Mouse (Mus musculus) c-Kit-positive CD71-positive TER-119-positive erythroid progenitor cells, embryonic 14.5 days (primary cell): ENCODE measurements around the gene Slc25a39.
"Not testable (repeated sequence)": the region's sequence is repeated elsewhere in the genome, so short reads cannot be mapped to it uniquely, and the experiment has no call there.

ENCODE experiments used
- DNase-seq: peaks from one replicate; pipeline ENCODE4 v3.0.0-alpha.2; 2013; ENCODE audit warnings: low spot score

Gene Slc25a39

GRCm38 (mm10) chr11:102371926-102372685 lies 35.6 kb downstream of the Slc25a39 start:
- DNase-seq, result no peak

DNA sequence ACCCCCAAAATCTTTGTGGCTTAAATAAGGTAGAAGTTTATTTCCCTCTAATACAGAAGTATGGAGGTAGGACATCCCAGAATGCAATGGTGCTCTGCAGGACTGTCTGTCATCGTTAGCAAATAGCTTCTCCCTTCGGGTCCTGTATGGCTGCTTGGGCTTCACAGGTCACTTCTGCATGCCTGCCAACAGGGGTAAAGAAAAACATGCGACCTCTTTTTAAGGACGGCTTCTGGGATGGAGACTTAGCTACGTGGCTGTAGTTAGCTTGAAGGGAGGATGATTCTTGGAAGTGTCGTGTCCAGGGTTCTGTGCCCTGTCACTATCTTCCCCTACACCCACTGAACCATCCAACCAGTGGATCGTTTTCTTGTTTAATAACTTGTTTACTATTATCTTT lies 37.5 kb downstream of the Slc25a39 start:
- DNase-seq, result no peak

DNA sequence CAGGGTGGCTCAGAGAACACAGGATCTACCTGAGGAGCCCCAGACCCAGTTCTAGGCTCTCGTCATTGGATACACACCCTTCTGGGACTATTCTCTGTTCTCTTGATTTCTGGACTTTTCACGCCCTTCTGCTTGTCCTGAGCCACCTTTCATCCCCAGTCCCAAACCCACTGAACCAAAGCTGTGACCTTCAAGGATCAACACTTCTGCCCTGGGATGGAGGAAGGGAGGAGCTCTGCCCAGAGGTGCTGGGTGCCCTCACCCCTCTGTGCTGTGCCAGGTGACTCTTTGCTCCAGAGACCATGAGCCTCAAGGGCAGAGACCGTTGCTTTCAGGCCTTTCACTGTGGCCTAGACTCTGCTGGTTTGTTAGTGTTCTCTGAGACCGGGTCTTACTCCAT lies 38.5 kb downstream of the Slc25a39 start:
- DNase-seq, result no peak

- DNase-seq, result no peak
These were observed 39.4 kb downstream of the Slc25a39 start for GRCm38 (mm10) chr11:102368347-102368746.

GRCm38 (mm10) chr11:102367504-102368280 lies 40.1 kb downstream of the Slc25a39 start:
- no peak for DNase-seq

DNA sequence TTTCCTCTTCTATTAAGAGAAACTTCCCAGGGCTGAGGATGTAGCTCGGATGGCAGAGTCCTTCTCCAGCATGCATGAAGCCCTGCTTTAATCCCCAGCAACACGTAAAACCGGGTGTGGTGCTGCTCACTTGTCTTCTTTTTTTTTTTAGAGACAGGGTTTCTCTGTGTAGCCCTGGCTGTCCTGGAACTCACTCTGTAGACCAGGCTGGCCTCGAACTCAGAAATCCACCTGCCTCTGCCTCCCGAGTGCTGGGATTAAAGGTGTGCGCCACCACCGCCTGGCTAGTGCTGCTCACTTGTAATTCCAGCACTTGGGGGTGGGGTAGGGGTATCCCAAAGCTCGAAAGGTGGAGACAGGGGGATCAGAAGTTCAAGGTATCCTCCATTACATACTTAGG lies 41.6 kb downstream of the Slc25a39 start, which contains the start of gene Slc4a1:
TSS of gene Slc4a1 (minus strand) at position 101 of the 400 bp plus-strand sequence.
- DNase-seq, result not testable (repeated sequence)

DNA sequence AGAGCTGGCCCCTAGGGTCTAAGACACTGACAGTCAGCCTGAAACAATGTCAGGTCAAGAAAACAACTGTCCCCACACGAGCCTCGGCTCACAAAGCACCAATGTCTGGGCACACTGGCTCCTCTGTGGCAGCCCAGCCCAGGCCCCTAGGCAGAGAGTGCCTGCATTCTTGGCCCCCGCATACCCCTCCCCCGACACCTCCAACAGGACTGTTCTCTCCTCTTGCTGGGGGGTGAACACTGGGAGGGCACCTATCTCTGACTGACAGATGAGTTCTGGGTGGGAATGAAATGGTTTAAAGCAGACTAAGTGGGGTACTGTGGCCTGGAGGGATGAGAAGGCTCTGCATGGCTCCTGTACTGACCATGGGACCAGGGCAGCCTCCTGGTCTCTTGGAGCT lies 42.0 kb downstream of the Slc25a39 start:
- DNase-seq, result no peak

- peak; percentile 93 for DNase-seq
These were observed 43.0 kb downstream of the Slc25a39 start for GRCm38 (mm10) chr11:102364570-102365371.

GRCm38 (mm10) chr11:102363623-102364022 lies 44.1 kb downstream of the Slc25a39 start:
- DNase-seq, result peak; percentile 96

DNA sequence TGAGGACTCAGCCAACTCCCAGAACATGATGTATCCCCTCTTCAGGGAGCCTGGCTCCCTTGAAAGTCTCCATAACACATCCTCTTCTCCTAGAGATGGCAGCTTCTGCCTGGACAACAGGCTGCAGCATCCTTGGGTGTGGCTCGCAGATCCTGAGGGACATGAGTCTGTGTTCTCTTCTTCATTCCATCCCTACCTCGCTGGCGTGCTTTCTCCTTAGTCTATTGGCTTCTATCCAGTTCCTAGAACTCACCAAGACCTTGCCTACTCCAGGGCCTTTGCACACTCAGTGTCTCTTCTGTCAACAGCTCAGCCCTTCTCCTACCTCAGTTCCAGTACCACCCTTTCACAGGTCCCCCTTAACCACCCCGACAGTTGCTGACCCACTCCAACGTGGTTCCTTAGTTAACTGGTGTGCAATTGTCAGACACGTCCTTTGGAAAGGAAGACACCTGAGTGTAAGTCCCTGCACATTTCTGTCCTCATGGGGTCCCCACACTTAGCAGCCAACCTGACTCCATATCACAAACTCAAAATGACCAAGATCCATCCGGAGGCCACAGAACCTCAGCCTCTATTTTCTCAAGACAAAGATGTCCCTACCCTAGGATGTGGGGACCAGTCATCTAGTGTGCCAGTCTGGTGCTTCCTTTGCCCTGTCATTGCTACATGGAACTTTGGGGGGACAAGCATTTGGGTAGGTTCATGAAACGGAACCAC lies 45.8 kb downstream of the Slc25a39 start:
- DNase-seq, result no peak

DNA sequence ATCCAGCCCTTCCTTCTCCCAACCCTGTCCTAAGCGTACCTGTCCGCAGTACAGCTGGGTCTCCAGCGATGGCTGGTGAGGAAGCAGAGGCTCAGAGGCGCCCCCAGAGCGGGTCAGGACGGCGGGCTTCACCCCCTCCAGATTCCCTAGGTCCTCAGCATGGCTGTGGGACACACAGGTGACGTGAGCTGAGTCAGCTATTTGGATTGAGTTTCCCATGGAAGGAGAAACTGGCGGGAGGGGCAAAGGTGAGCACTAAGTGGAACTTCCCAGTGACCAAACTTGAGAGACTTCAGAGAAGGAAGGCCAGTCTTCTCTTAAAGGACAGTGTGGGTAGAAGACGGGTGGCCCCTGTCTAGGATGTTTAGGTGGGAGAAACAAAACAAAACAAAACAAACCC lies 49.4 kb downstream of the Slc25a39 start:
- no peak for DNase-seq

DNA sequence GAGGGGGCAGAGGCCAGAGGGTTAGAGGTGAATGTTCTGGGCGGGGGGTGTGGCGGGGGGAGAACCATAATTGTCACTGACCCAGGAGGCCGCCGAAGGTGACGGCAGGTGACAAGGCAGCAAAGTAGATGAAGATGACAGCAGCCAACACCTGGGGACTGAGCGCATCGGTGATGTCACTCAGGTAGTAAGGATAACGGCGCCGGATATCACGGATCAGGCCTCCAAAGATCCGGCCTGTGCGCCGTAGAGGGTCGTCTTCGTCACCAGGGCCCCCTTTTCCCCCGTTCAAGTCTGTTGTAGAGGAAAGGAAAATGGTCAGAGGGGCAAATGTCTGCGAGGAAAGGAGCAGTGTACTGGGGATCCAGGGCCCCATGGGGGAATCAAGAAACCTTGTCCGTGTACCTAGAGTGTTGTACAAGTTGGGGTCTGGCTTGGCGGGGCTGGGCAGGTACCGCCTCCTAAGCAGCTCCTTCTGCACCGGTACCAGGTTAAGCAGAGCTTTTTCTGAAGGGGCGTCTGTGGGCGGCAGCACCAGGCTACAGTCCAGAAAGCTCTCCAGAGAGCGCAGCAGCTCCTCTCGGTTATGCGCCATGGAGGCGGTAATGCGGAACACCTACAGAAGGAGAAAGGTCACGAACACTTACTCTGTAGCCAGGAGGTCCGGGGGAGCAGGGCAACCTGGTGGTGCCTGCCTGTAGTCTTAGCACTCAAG lies 51.0 kb downstream of the Slc25a39 start:
- DNase-seq, result no peak

GRCm38 (mm10) chr11:102356190-102356589 lies 51.6 kb downstream of the Slc25a39 start:
- no peak for DNase-seq

DNA sequence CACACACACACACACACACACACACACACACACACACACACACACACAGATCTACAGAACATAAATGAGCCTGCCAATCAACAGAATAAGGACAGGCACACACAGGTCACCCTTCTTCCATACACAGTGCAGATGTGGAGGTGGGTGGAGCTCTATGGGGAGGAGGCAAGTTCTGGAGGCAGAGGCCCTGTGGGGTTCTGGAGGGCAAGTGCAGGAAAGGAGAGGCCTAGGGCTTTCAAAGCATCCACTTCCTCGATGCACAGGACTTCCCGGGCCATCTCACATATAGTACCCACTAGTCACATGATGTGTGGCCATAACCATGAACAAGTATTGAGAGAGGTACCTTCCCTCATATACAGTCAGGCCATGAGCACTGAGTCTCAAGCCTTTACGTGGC lies 52.2 kb downstream of the Slc25a39 start:
- peak; percentile 29 for DNase-seq

DNA sequence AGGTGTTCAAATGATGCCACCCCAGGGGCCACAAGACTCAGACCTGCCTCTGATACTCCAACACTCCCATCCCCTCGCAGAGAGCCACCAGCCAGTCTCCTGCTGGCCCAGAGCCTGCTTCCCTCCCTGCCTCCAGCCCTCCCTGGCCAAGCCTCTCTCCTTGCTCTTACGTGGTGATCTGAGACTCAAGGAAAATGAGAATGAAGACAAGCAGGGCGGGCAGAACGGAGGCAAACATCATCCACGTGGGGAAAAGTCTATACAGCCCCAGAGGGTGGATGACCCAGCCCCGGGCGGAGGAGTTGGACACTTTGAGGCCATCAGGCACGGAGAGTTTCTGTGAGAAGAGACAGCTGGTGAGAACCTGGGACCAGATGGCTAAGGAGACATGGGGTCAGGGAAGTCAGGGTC lies 54.7 kb downstream of the Slc25a39 start:
- no peak for DNase-seq
